Mouse (Mus musculus): ENCODE measurements around the gene Rabac1. TPM values are rescaled to one million over a fixed set of nuclear protein-coding genes. Genes with fewer than 3 reads are reported as not detected.

Gene Rabac1
- total and polyA plus RNA-seq, 3 experiments: 11.7 to 79.9 (median 36.3) TPM

DNA sequence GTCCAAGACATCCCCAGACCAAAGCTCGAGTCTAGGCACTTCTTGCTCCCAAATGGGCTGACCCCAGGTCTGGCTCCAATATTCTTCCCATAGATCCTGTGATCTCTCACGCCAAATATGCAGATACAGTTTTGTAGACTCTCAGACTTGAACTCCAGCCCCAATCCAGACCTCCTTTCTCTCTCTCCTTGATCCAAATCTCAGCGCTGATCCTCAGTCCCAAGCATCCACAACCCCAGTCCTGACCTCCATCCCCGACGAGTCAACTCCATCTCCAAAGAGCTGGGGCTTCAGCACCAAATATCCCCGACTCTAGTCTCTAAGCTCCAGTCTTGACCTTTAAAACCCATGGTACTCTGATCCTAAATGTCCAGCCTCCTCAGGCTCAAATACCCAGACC lies 28.9 kb downstream of the Rabac1 start:
- peaks cover 41% of the 10 kb centered on the region for H3K27me3 ChIP-seq (ENCODE audit: insufficient read depth, low read length)
- DNase-seq (ENCODE audit: low spot score) (no peak), ATAC-seq (ENCODE audit: extremely low read depth, insufficient number of reproducible peaks, low FRiP score, poor library complexity, severe bottlenecking) (no peak)
- no peak overlapping the region for H3K4me3 ChIP-seq (ENCODE audit: low read depth, low read length)
- TF ChIP-seq GATA2 (IDR thresholded peaks at IDR 0.05; ENCODE audit: borderline replicate concordance, low read depth, low read length) (no peak), TAL1 (conservative IDR thresholded peaks at IDR 0.05; ENCODE audit: low read depth, low read length) (no peak), GATA1 (IDR thresholded peaks at IDR 0.05; ENCODE audit: borderline replicate concordance, low read length) (no peak), POLR2AphosphoS5 (IDR thresholded peaks at IDR 0.05; ENCODE audit: insufficient replicate concordance, low read depth, low read length) (no peak), CTCF (IDR thresholded peaks at IDR 0.05; ENCODE audit: low read depth, low read length) (no peak)
- no peaks in the 10 kb centered on the region for H3K9me3 ChIP-seq (replicated peaks)
- no peaks in the 10 kb centered on the region for H3K36me3 ChIP-seq (replicated peaks)
- H3K4me1 ChIP-seq (ENCODE audit: insufficient read depth, low read depth, low read length): no peaks in the 10 kb centered on the region

- no peak overlapping the region for H3K4me3 ChIP-seq (ENCODE audit: low read depth, low read length)
- ATAC-seq (ENCODE audit: extremely low read depth, insufficient number of reproducible peaks, low FRiP score, poor library complexity, severe bottlenecking) (no peak), DNase-seq (ENCODE audit: low spot score) (no peak)
- H3K9me3 ChIP-seq (replicated peaks): no peaks in the 10 kb centered on the region
- H3K4me1 ChIP-seq (ENCODE audit: insufficient read depth, low read depth, low read length): peaks cover 5% of the 10 kb centered on the region
- peaks cover 15% of the 10 kb centered on the region for H3K36me3 ChIP-seq (replicated peaks)
- TF ChIP-seq GATA2 (IDR thresholded peaks at IDR 0.05; ENCODE audit: borderline replicate concordance, low read depth, low read length) (no peak), CTCF (IDR thresholded peaks at IDR 0.05; ENCODE audit: low read depth, low read length) (no peak), TAL1 (conservative IDR thresholded peaks at IDR 0.05; ENCODE audit: low read depth, low read length) (no peak), GATA1 (IDR thresholded peaks at IDR 0.05; ENCODE audit: borderline replicate concordance, low read length) (no peak), POLR2AphosphoS5 (IDR thresholded peaks at IDR 0.05; ENCODE audit: insufficient replicate concordance, low read depth, low read length) (no peak)
- peaks cover 23% of the 10 kb centered on the region for H3K27me3 ChIP-seq (ENCODE audit: insufficient read depth, low read length)
Measured at GRCm38 (mm10) chr7:24931651-24932050, 40.9 kb downstream of the Rabac1 start.

GRCm38 (mm10) chr7:24930475-24930874 lies 42.1 kb downstream of the Rabac1 start:
- H3K4me1 ChIP-seq (ENCODE audit: insufficient read depth, low read depth, low read length): peaks cover 12% of the 10 kb centered on the region; the same call in 1 of the 2 replicates
- no peak for DNase-seq (ENCODE audit: low spot score)
- no peak for ATAC-seq (ENCODE audit: extremely low read depth, insufficient number of reproducible peaks, low FRiP score, poor library complexity, severe bottlenecking)
- H3K27me3 ChIP-seq (ENCODE audit: insufficient read depth, low read length): peaks cover 18% of the 10 kb centered on the region; the same call in 1 of the 2 replicates
- H3K9me3 ChIP-seq (replicated peaks): no peaks in the 10 kb centered on the region
- peaks cover 27% of the 10 kb centered on the region for H3K36me3 ChIP-seq (replicated peaks)
- H3K4me3 ChIP-seq (ENCODE audit: low read depth, low read length): no peak overlapping the region
- TF ChIP-seq CTCF (IDR thresholded peaks at IDR 0.05; ENCODE audit: low read depth, low read length) (no peak), GATA1 (IDR thresholded peaks at IDR 0.05; ENCODE audit: borderline replicate concordance, low read length) (no peak), GATA2 (IDR thresholded peaks at IDR 0.05; ENCODE audit: borderline replicate concordance, low read depth, low read length) (no peak), TAL1 (conservative IDR thresholded peaks at IDR 0.05; ENCODE audit: low read depth, low read length) (no peak), POLR2AphosphoS5 (IDR thresholded peaks at IDR 0.05; ENCODE audit: insufficient replicate concordance, low read depth, low read length) (no peak)

Other genes with a start within 250 kb of the Rabac1 start
- gene Gm4763, start 245.8 kb downstream of the Rabac1 start, total RNA-seq (2014; fragmentation: Nextera tagmentation): not detected in 2 replicates
- gene Gm4763, start 245.8 kb downstream of the Rabac1 start, total RNA-seq (2017): not detected in 2 replicates
- not detected in 2 replicates for gene Gm4763, start 245.8 kb downstream of the Rabac1 start, polyA plus RNA-seq (2012)
- gene Cd177, start 212.4 kb downstream of the Rabac1 start, total RNA-seq (2014; fragmentation: Nextera tagmentation): not detected in 2 replicates
- gene Cd177, start 212.4 kb downstream of the Rabac1 start, total RNA-seq (2017): not detected in 2 replicates
- 0.03 TPM in 1 of 2 replicates, not detected in the other for gene Cd177, start 212.4 kb downstream of the Rabac1 start, polyA plus RNA-seq (2012)
- gene Ceacam10, start 195.5 kb downstream of the Rabac1 start, total RNA-seq (2014; fragmentation: Nextera tagmentation): not detected in 2 replicates
- gene Ceacam10, start 195.5 kb downstream of the Rabac1 start, total RNA-seq (2017): 0.17 and 0.27 TPM in 2 replicates
- gene Ceacam10, start 195.5 kb downstream of the Rabac1 start, polyA plus RNA-seq (2012): not detected in 2 replicates
- not detected in 2 replicates for gene Gm9844, start 110.5 kb downstream of the Rabac1 start, total RNA-seq (2014; fragmentation: Nextera tagmentation)
- gene Gm9844, start 110.5 kb downstream of the Rabac1 start, total RNA-seq (2017): not detected in 2 replicates
- 1.3 and 1.7 TPM in 2 replicates for gene Gm9844, start 110.5 kb downstream of the Rabac1 start, polyA plus RNA-seq (2012)
- not detected in 2 replicates for gene Lypd4, start 102.8 kb downstream of the Rabac1 start, total RNA-seq (2014; fragmentation: Nextera tagmentation)
- 0.11 and 0.17 TPM in 2 replicates for gene Lypd4, start 102.8 kb downstream of the Rabac1 start, total RNA-seq (2017)
- gene Lypd4, start 102.8 kb downstream of the Rabac1 start, polyA plus RNA-seq (2012): not detected in 2 replicates
- gene Dmrtc2, start 102.7 kb downstream of the Rabac1 start, total RNA-seq (2014; fragmentation: Nextera tagmentation): not detected in 2 replicates
- not detected in 2 replicates for gene Dmrtc2, start 102.7 kb downstream of the Rabac1 start, total RNA-seq (2017)
- not detected in 2 replicates for gene Dmrtc2, start 102.7 kb downstream of the Rabac1 start, polyA plus RNA-seq (2012)
- gene Rps19, start 88.4 kb downstream of the Rabac1 start, total RNA-seq (2014; fragmentation: Nextera tagmentation): 877 and 949 TPM in 2 replicates
- 1,262 and 1,401 TPM in 2 replicates for gene Rps19, start 88.4 kb downstream of the Rabac1 start, total RNA-seq (2017)
- gene Rps19, start 88.4 kb downstream of the Rabac1 start, polyA plus RNA-seq (2012): 2,998 and 3,499 TPM in 2 replicates
- not detected in 2 replicates for gene Cd79a, start 75.4 kb downstream of the Rabac1 start, total RNA-seq (2014; fragmentation: Nextera tagmentation)
- 0.11 TPM in 1 of 2 replicates, not detected in the other for gene Cd79a, start 75.4 kb downstream of the Rabac1 start, total RNA-seq (2017)
- 0.04 TPM in 1 of 2 replicates, not detected in the other for gene Cd79a, start 75.4 kb downstream of the Rabac1 start, polyA plus RNA-seq (2012)
- gene Arhgef1, start 69.8 kb downstream of the Rabac1 start, total RNA-seq (2014; fragmentation: Nextera tagmentation): 97.4 and 107 TPM in 2 replicates
- 38.3 and 48.2 TPM in 2 replicates for gene Arhgef1, start 69.8 kb downstream of the Rabac1 start, total RNA-seq (2017)
- gene Arhgef1, start 69.8 kb downstream of the Rabac1 start, polyA plus RNA-seq (2012): 365 and 371 TPM in 2 replicates
- not detected in 2 replicates for gene Gm4881, start 28.3 kb downstream of the Rabac1 start, total RNA-seq (2014; fragmentation: Nextera tagmentation)
- not detected in 2 replicates for gene Gm4881, start 28.3 kb downstream of the Rabac1 start, total RNA-seq (2017)
- gene Gm4881, start 28.3 kb downstream of the Rabac1 start, polyA plus RNA-seq (2012): not detected in 2 replicates
- gene Atp1a3, start 33.2 kb upstream of the Rabac1 start, total RNA-seq (2014; fragmentation: Nextera tagmentation): not detected in 2 replicates
- 0.06 and 0.11 TPM in 2 replicates for gene Atp1a3, start 33.2 kb upstream of the Rabac1 start, total RNA-seq (2017)
- gene Atp1a3, start 33.2 kb upstream of the Rabac1 start, polyA plus RNA-seq (2012): 0.04 TPM in 1 of 2 replicates, not detected in the other
- 168 and 198 TPM in 2 replicates for gene Grik5, start 99.6 kb upstream of the Rabac1 start, total RNA-seq (2014; fragmentation: Nextera tagmentation)
- gene Grik5, start 99.6 kb upstream of the Rabac1 start, total RNA-seq (2017): 75.9 and 91.3 TPM in 2 replicates
- 85.8 and 94.6 TPM in 2 replicates for gene Grik5, start 99.6 kb upstream of the Rabac1 start, polyA plus RNA-seq (2012)
- gene Zfp574, start 99.8 kb upstream of the Rabac1 start, total RNA-seq (2014; fragmentation: Nextera tagmentation): 31.5 and 31.7 TPM in 2 replicates
- 14.8 and 15.4 TPM in 2 replicates for gene Zfp574, start 99.8 kb upstream of the Rabac1 start, total RNA-seq (2017)
- 66.3 and 69.0 TPM in 2 replicates for gene Zfp574, start 99.8 kb upstream of the Rabac1 start, polyA plus RNA-seq (2012)
- gene Pou2f2, start 207.0 kb upstream of the Rabac1 start, total RNA-seq (2014; fragmentation: Nextera tagmentation): 0.38 and 1.6 TPM in 2 replicates
- 0.06 and 0.16 TPM in 2 replicates for gene Pou2f2, start 207.0 kb upstream of the Rabac1 start, total RNA-seq (2017)
- 0.58 and 0.59 TPM in 2 replicates for gene Pou2f2, start 207.0 kb upstream of the Rabac1 start, polyA plus RNA-seq (2012)
- gene Dedd2, start 247.9 kb upstream of the Rabac1 start, total RNA-seq (2014; fragmentation: Nextera tagmentation): 4.6 and 13.1 TPM in 2 replicates
- gene Dedd2, start 247.9 kb upstream of the Rabac1 start, total RNA-seq (2017): 9.7 and 13.2 TPM in 2 replicates
- 43.7 and 55.3 TPM in 2 replicates for gene Dedd2, start 247.9 kb upstream of the Rabac1 start, polyA plus RNA-seq (2012)
- gene Zfp526, start 248.7 kb upstream of the Rabac1 start, total RNA-seq (2014; fragmentation: Nextera tagmentation): 20.4 and 20.8 TPM in 2 replicates
- gene Zfp526, start 248.7 kb upstream of the Rabac1 start, total RNA-seq (2017): 8.8 and 9.9 TPM in 2 replicates
- gene Zfp526, start 248.7 kb upstream of the Rabac1 start, polyA plus RNA-seq (2012): 27.6 and 28.7 TPM in 2 replicates